Mouse (Mus musculus): ENCODE results near the gene LTO1.

The LTO1 gene

GRCm38 (mm10) chr7:144907793-144908192 lies 7.1 kb upstream of the LTO1 start:
- peak; percentile 76 for DNase-seq (ENCODE audit: low read depth, low spot score)

DNA sequence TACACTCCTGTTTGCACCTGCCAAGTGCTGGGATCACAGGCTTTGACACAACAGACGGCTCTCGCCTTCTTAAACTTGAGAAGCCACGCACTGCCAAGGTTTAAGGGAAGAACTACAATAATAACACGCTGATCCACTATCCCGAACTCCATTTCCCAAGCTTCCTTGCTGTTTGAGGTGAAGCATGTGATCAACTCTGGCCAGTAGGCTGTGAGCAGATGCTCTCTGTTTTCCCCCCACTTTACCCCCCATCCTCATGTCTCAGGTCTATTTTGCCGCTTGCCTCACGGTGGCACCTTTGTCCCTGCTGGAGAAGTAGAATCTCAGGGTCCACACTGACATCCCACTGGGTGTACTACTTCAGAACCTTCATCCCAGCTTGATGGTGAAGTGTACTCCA lies 6.2 kb upstream of the LTO1 start:
- no peak for DNase-seq (ENCODE audit: low read depth, low spot score)

DNA sequence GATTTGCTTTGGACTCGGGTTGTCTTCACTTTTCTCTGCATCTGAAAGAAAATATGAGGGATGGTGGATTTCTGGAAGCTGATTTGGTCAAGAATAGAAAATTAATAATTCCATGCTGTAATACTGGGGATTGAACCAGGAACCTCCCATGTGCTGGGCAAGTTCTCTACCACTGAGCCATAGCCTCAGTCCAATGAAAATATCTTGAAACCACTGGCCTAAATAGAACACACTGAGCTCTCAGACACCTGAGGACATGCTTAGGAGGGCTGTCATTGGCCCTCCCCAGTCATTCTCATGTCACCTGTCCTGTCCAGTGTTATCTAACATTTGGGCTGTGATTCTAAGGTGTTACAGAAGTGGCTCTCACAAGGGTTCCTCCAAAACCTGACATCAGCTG lies 3.8 kb upstream of the LTO1 start:
- DNase-seq (ENCODE audit: low read depth, low spot score), result no peak

DNA sequence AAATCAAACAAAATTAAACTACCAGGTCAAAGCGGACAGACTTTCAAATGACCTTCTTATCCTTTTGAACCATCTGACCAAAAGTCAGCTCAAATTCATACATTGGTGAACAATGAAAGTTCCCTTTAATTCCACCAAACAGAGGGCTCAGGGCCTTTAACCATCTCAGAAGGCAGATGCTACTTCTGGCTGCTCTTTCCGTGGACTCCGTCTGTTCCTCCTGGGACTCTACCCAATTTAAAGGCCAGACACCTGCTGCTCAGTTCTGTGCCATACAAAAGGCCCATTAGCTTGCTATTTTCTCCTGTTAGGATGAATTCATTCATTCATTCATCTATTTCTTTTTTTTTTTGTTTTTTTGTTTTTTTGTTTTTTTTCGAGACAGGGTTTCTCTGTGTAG lies 2.0 kb upstream of the LTO1 start:
- DNase-seq (ENCODE audit: low read depth, low spot score), result no peak

DNA sequence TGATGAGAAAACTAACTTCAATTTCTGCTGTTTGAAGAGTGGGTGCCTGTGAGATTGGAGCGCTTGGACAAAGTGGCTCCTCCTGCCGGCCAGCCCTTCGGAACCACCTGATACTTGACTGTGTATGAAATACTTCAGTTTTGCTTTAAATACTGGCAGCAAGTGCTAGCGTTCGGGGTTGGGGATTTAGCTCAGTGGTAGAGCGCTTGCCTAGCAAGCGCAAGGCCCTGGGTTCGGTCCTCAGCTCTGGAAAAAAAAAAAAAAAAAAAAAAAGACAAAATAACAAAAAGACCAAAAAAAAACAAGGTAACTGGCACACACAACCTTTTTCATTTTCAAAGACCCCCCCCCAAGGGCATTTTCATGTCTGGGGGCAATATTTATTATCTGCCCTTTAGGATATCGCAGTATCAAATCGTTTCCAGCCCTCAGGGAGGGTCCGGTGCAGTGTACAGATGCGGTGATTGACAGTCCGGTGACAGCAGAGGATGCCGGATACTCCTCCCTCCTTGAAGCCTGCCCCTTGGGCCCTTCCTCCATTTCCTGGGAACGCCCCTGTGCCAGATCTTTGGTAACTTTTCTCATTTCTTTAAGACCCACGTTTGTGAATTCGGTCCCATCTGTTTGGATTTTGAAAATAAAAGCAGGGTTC lies 478 bp upstream of the LTO1 start:
- peak; percentile 65 for DNase-seq (ENCODE audit: low read depth, low spot score)

DNA sequence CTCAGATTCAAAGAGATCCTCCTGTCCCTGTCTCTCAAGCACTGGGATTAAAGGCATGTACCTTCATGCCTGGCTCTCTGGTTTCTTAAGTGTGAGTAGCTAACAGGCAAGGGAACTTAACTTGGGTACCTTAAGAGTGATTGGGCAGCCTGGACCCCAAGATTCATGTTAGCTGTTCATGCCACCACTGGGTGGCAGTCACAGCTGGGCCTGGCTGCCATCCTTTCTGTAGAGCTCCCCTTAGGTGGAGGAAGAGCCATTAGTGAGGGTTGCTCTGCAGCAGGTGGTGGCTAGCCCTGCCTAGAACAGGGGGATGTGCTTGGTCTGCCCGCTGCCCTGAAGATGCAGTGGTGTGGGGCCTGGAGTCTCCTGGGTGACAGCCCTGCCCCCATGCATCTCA lies 3.9 kb downstream of the LTO1 start:
- DNase-seq (ENCODE audit: low read depth, low spot score), result no peak

DNA sequence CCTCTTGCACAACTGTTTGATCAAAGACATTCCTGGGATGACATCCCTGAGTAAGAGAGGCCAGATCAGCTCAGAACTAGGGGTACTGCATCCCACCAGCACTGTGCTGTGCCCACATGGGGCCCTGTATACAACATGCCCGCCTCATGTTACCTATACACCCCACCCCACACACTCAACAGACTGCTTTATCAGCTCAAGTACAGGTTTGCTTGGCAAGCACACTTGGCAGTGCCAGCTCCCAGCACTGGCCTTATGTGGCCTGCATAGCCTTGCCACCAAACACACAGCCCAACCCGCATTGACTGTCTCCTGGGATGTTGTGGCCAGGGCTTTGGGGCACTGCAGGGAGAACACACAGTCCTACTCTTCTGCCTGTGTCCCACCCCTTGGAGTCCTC lies 12.7 kb downstream of the LTO1 start:
- DNase-seq (ENCODE audit: low read depth, low spot score), result no peak

GRCm38 (mm10) chr7:144928009-144928888 lies 13.3 kb downstream of the LTO1 start:
- DNase-seq (ENCODE audit: low read depth, low spot score), result no peak

GRCm38 (mm10) chr7:144928889-144929210 lies 13.9 kb downstream of the LTO1 start:
- DNase-seq (ENCODE audit: low read depth, low spot score), result no peak

DNA sequence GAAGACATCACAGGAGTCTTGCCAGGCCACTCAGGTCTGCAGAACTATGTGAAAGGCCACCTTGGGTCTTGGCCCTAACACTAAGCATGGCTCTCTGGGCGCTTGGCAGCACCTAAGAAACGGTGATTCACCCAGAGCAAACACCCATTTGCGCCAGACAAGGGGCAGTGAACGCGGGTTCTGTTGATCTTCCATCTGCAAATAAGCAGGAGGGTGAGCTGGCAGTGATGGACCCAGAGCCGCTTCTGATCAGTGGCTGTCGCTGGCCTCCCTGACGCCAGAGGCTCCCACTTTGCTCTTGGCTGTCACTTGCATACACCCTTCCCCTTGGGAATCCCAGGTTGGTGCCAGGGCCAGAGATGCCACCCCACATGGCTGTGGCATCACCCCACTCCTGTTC lies 14.6 kb downstream of the LTO1 start:
- DNase-seq (ENCODE audit: low read depth, low spot score), result no peak

DNA sequence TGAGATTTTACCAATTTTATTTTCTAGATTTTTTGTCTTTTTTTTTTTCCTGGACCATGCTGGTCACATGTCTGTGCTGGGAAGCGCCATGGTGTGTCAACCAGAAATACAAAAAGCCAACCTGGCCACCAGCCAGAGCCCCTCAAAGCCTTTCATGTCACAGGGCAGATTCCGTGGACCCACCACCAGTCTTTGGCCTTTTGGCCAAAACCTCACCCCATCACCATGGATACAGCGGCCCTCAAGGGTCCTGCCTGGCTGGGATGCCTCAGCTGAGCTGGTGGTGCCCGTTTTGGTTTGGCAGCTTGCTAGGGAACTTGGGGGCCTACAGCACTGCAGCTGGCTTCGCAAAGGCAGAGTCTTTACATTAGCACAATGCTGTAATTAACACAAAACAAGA lies 15.0 kb downstream of the LTO1 start:
- DNase-seq (ENCODE audit: low read depth, low spot score), result no peak

- peak; percentile 67 for DNase-seq (ENCODE audit: low read depth, low spot score)
Observed at GRCm38 (mm10) chr7:144931778-144932177, 16.9 kb downstream of the LTO1 start.

DNA sequence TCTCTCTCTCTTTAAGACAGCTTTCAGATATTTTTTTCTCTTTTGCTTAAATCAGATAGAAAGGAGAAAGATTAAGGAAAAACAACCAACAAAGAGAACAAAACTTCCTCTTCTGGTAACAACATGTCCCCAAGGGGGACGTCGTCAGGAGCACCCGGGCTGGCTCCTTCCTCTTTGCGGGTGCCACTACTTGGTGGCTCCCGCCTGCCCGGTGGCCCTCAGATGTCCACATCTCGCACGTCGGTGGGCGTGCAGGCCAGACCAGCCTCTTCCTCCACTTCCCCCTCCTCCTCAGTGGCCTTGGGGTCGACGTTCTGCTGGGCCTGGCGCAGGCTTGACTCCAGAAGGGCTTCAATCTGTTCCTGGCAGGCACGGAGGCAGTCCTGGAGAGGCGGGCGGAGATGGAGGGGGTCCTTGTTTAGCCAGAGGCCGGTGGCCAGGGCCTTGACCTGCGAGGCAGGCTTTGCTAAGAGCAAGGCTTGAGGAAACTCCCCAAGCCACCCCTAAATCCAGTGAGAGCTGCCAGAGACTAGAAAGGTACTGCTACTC lies 17.6 kb downstream of the LTO1 start:
- no peak for DNase-seq (ENCODE audit: low read depth, low spot score)

DNA sequence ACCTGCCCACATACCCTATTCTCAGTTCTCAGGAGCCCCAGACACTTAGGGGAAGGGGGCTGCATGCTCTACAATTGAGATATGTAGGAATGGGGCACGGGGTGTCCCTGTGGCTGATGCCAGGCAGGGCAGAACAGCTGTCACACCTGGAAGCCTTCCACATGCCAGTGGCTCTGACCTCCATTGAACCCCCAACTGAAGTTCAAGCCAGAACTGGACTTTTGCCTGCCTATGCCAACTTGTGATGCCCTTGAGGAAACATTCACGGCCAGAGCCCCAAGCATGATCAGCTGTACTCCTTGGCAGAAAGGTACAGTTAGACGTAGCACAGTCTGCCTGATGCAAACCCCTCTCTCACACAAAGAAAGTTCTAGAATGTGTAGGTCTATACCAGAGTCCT lies 18.4 kb downstream of the LTO1 start:
- no peak for DNase-seq (ENCODE audit: low read depth, low spot score)

DNA sequence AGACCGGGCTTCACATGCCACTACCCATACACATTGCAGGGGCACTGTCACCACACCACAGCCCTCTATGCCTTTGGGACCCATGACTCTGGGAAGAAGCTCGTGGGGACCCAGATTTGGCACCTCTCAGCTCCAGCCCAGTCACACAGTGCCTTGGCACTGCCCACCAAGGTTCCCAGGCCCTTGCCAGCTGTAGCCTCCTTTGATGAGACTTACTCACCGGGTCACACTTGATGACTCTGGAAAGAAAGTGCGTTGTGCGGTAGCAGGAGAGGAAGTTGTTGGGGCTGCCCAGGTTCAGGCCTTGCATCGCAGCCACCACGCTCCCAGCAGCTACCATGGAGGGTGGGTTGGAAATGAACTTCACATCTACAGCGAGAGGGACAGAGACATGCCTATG lies 18.9 kb downstream of the LTO1 start:
- no peak for DNase-seq (ENCODE audit: low read depth, low spot score)

- DNase-seq (ENCODE audit: low read depth, low spot score), result no peak
Observed at GRCm38 (mm10) chr7:144934901-144935300, 20.0 kb downstream of the LTO1 start.

DNA sequence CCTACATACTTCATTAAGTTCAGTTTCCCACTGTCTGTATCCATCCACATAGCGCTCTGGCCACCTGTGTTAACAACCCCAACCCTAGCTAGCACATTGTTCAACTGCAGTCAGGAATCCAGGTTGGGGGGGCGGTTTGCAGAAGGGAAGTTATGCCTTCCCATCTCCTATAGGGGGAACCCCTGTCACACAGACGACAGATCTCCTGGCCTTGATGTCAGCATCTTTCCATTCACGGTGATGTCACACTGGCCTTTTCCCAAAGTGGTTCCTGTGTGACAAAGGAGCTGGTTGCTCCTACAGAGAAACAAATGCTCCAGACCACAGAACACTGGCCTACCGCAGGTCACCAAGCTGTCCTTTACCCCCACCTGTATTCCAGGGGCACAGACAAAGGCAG lies 20.7 kb downstream of the LTO1 start:
- no peak for DNase-seq (ENCODE audit: low read depth, low spot score)

DNA sequence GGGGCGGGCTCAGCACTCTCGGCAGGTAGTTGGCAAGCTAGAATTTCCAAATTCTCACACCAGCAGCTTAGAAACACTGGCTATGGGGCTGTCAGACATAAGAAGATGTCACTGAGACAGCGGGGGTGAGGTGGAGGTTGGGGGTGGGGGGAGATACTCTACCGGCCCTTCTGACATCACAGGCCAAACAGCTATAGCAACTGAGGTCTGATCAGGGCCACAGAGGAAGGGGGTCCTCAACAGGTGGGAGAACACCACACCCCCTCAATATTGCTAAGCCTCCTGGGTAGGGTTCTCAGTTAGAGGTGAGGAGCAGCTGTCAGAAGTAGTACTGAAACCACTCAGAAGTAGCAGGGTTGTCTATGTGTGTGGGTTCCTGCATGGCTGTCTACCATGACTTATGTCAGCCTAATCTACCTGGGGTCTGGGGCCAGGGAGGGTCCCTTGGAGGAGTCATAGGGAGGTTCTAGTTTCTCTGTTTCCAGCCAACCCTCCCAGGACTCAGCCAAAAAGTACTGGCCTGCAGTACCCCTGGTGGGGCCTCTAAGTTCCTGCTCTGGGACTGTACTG lies 21.5 kb downstream of the LTO1 start:
- no peak for DNase-seq (ENCODE audit: low read depth, low spot score)

- peak; percentile 86 for DNase-seq (ENCODE audit: low read depth, low spot score)
Observed at GRCm38 (mm10) chr7:144937490-144937889, 22.6 kb downstream of the LTO1 start.

GRCm38 (mm10) chr7:144937899-144938517 lies 23.1 kb downstream of the LTO1 start:
- no peak for DNase-seq (ENCODE audit: low read depth, low spot score)

GRCm38 (mm10) chr7:144938661-144939343 lies 23.9 kb downstream of the LTO1 start:
- no peak for DNase-seq (ENCODE audit: low read depth, low spot score)
